Mouse (Mus musculus): Measurements from ENCODE around the gene Washc4. TPM values are rescaled to one million over a fixed set of nuclear protein-coding genes. Genes with fewer than 3 reads are reported as not detected.

Gene Washc4
- total RNA-seq, 2 experiments from 2014 or later: 31.2 to 33.1 TPM

- DNase-seq: no peak
Measured at GRCm38 (mm10) chr10:83603956-83604564, 60.5 kb downstream of the Washc4 start.

GRCm38 (mm10) chr10:83605637-83606183 is 62.2 kb downstream of the Washc4 start:
- DNase-seq: no peak

- no peak for DNase-seq
Measured at GRCm38 (mm10) chr10:83607111-83607510, 63.6 kb downstream of the Washc4 start.

DNA sequence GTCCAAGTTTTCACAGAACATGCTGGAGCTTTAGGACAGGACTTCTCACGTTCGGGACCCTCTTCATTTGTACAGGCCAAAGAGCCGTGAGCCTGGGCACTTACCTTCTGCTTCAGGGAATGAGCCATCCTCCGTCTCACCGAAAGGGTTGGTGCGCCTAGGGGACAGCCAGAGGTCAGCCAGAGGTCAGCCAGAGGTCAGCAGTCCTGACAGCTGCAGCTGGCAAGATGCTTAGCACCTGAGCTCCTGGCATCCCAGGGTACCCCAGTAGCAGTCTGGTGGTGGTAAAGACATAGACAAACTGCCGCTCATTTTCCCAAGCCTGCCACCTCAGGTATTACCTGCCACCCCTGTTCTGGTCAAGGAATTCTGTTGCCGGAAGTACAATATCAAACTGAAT is 65.0 kb downstream of the Washc4 start:
- no peak for DNase-seq

DNA sequence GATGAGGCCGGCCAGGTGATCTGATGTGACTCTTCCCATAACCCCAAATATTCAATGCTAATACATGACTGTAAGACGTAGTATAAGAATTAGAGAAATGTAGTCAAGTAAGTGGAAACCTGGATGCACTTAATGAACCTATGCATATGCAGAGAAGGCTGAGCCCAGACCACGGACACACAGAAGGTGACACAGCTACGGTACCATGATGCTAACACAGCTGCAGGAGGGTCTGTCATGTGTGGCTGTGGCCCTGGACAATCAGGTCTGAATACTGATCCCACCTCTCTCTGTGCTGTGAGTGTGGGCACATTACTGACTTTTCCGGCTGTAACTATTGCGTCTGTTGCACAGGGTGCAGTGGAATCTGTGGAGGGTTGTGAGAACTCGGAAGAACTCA is 67.0 kb downstream of the Washc4 start:
- DNase-seq: no peak

DNA sequence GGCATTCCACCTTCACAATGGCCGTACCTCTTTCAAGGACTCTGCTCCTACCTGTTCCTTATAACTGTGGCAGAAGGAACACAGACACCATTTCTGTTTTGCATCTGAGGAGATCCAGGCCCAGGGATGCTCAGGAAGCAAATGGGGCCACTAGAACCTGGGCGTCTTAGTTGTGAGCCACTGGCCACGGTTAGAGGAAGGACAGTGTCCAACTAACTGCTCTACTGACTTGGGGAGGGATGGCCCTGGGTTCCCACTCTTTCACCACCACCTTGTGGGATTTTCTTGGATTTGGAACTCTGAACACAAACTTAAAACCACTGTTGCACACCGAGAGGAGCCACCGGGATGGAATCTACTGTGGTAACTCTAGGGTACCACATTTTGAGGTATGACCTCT is 68.3 kb downstream of the Washc4 start:
- DNase-seq: no peak

DNA sequence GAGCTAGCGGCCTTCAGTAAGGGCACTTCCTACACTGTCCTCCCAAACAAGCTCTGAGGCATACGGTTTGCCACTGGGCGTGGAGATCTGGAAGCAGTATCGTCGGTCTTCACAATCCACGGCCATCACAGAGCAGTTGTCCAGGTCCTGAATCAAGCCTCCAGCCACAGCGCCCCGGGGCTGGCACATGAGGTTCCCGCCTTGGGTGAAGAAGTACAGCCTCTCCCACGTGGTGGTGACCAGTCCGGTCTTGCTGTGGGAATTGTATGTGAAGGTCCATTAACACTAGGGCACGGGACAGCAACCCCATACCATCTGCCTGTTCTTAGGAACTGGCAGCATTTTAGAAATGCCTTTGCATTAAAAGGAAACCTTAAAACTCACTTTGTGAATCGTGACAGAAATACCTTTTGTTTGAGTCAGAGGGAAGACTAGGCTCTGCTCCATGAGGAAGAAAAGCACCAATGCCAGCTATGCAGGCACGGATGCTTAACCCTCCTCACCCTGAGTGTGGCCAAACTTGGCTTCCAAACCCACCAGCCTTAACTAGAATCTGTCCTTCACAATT is 69.2 kb downstream of the Washc4 start:
- no peak for DNase-seq

DNA sequence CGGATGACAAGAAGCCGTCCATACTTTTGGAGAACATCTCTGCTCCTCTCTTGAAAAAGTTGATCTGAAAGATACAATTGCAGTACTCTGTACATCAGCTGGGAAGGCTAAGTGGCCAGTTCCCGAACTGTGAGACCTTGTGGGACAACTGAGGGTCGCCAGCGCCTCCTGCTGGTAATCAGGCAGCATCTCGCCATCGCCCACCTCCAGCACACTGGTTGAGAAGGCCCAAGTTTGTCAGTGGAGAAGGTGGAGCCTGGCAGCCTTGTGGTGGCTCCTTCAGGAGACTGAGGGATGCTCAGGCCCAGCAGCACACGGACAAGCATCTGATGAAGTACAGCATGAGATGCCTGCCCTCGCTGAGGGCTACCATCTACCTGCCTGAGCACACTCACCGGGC is 73.8 kb downstream of the Washc4 start:
- DNase-seq: no peak

DNA sequence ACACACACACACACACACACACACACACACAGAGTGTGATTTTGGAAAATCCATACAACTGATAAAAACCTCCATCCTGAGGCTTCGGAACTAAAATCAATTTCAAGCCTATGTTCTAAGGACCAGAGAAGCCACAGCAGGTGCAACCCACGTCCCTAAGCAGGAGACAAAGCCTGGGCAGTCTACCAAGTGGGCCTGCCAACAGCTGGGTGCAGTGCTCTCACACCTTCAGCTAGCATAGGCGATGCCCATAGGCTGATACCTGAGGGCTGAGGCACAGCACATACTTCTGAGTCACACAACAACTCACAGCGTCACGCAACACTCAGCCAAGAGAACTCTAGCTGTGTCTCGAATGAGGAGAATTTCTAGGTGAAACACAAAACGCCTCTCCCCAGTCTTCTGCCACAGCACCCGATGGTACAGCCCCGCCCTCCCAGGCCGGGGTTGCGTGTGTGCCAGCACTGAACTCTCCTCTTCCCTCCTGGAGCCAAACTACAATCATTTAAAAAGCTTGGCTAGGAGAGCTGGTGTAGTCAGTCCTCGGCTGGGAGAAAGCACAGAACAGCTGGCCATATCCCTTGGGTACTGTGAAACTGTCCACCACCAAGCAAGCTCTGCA is 75.4 kb downstream of the Washc4 start:
- DNase-seq: no peak

- no peak for DNase-seq
Measured at GRCm38 (mm10) chr10:83620350-83621055, 77.0 kb downstream of the Washc4 start.

DNA sequence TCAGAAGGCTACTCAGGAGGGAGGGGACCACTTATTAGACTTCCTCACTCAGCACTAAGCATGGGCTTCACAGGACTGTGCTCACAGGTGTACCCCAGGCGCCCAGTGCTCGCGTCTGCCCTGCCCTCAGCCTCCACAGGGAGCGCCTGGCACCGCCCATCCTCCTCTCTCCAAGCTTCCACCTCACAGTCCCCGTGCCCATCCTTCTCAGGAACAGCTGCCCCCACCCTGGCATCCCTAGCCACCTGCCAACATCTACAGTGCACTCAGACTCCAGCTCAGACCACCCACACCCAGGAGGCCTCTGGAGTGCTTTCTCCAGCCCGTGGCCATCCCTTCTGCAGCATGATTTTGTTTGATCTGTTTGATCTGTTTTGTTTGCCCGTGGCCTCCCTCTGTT is 80.5 kb downstream of the Washc4 start:
- no peak for DNase-seq

DNA sequence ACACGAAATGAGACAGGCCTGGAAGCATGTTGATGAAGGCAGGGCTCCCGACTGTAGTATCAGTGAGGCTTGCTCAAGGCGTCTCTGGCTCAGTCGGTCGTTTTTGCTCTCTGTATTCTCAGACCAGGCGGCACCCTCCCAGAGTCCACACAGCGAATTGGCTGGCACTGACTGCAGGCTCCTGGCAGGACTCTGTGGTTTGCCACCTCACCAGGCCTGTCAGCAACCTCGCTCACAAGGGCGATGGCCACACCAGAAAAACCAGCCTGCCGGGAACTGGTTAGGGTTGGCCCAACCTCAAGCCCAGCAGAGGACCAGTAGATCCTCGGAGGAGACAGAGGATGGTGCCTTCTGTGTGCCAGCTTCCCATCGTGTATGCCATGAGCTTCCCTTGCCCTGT is 81.3 kb downstream of the Washc4 start:
- no peak for DNase-seq

DNA sequence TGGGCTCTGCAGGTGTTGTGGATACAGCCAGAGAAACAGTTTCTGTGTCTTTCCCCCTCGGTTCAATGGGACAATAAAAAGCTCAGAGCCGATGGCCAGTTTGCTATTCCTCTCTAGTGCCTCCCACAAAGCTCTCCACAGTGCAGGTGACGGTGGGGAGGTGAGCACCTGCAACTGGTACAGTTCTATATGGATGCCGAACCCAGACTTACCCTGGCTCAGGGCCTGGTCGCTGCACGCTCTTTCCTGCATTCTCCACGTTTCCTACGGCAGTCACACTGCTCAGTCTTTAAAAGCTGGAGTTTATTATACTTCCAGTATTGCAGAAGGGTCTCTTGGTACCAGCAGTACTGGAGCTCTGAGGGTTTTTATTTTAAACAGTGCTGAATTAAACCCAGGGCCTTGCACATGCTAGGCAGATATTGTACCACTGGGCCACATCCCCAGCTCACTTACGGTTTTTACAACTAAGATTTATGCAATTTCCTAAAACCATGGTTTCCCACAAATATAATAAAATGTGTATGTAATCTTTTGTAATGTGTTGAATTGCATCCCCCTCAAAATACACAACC is 83.6 kb downstream of the Washc4 start:
- no peak for DNase-seq

GRCm38 (mm10) chr10:83628241-83628640 is 84.7 kb downstream of the Washc4 start:
- DNase-seq: no peak

GRCm38 (mm10) chr10:83629190-83629781 is 85.7 kb downstream of the Washc4 start:
- DNase-seq: no peak

DNA sequence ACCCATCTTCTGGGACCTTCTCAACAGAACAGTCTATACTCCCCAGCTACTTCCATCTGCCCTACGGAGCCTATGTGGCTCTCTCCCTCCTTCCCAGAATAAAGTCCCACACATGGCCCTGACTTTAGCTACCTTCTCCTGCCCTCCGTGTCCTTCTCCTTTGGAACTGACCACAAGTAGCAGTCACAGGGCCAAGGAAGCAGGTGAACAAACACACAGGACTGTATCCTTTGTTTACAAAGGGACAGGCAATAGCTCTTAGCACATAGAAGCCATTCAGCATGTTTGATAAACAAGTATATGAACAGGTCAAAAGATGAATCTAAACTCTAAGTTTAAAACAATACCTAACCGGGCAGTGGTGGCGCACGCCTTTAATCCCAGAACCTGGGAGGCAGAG is 86.3 kb downstream of the Washc4 start:
- DNase-seq: no peak

DNA sequence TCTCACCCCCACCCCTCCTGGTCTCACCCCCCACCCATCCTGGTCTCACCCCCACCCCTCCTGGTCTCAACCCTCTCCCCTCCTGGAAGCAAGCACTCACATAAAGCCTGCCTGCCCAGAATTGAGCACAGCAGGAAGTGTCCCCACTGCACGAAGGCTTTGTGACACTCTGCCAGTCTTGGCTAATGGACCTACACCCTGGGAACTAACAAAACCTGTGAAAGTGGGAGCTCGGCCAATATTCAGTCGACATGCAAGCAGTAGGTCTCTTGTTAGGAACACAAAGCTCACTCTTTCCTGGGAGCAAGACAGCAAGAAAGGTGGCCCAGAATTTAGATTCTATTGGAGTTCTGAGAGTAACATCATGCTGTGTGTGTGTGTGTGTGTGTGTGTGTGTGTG is 87.3 kb downstream of the Washc4 start:
- no peak for DNase-seq

- DNase-seq: no peak
Measured at GRCm38 (mm10) chr10:83631775-83632174, 88.2 kb downstream of the Washc4 start.

DNA sequence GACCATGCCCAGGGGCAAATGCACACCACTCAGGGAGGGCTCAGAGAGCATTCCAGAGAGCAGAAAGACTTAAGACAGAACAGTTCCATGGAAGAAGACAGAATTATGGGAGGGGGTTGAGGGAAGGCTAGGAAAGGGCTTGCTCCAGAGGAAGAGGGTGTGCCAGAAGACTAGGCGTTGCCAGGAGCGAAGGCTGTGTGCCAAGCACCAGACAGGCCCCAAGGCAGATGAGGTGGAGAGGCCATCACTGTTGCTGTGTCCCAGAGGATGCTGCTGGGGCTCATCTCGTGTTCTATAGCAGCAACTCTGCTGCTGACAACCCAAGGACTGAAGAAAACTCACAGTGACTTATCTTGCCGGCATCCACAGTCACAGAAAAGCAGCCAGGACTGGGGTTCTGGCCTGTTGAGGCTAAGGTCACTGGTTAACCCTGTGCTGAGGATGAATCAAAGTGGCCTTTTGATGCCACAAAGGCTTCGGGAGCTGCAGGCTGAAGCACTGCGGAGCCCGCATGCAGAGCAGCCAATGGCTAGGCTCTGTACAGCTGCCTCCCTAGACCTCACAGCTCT is 89.3 kb downstream of the Washc4 start:
- no peak for DNase-seq

GRCm38 (mm10) chr10:83634461-83634860 is 90.9 kb downstream of the Washc4 start:
- DNase-seq: no peak

DNA sequence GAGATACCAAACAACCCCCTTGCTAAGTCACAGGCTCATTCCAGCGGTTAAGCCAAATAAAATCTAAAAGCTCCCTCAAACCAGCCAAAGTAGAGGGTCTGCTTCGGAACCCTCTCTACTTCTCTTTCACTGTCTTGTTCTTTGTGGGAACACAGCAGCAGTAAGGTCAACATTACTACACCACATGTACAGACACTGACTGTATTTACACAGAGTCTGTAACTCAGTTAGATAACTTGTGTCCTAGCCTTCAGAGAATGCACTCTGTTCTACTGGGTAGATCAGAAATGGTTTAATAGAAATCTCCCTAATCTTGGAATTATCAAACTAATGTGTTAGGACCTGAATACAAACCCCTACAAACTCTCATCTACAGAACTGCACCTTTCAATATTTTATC is 92.6 kb downstream of the Washc4 start:
- DNase-seq: no peak

DNA sequence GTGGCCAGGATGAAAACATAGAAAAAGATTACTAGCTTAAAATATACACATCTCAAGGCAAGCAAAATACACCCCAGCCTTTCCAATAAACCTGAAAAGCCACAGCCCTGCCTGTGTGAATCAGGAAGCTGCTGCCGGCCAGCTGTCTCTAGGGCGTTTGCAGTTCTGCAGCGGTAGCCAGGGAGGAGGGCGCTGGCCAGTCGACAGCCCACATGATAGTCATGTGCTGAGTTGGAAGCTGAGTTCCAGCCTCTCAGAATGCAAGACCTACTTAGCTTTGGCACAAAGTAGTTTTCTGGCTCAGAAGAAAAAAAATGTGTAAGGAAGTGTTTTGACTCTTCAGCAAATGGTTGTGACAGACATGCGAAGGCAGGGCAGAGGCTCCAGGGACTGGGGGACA is 93.7 kb downstream of the Washc4 start:
- DNase-seq: peak; percentile 58 to 74

Data from layer of hippocampus, postnatal 36 days (tissue).